Mouse (Mus musculus): ENCODE data around the gene Ptprr. TPM values are rescaled to one million over a fixed set of nuclear protein-coding genes. Genes with fewer than 3 reads are reported as not detected.

The Ptprr gene
- polyA plus RNA-seq, 1 experiment: not detected

DNA sequence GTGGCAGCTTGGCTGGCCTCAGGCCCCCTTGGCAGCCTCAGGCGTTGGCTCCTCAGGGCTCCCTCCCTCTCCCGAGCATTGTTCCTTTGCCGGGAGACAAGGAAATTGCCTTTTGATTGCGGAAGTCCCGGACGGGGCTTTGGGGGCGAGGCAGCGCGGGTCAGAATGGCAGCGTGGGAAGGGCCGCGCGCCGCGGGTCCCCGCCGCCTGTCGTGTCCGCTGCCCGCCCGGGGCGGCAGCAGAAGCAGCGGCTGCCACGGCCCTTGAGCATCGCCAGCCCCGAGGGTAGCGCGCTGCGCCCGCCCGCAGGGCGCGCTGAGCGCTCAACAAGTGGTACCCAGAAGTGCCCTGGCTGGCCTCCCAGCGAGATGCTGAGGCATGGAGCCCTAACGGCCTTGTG lies 283.2 kb downstream of the Ptprr start:
- Histone ChIP-seq H3K4me3 (ENCODE audit: insufficient read depth, low read depth, low read length) (peak overlapping the region; percentile 47), H3K27ac (ENCODE audit: insufficient read depth, low read depth, low read length) (no peak overlapping the region), H3K4me1 (ENCODE audit: control insufficient read depth, insufficient read depth, low read length) (peaks cover 5% of the 10 kb centered on the region)
- WGBS: under 1% methylated on average over 36 of the region's 36 CpGs
- TF ChIP-seq POLR2A (IDR thresholded peaks at IDR 0.05; ENCODE audit: insufficient read depth, low read depth, low read length) (no peak), CTCF (IDR thresholded peaks at IDR 0.05; ENCODE audit: insufficient read depth, low read depth, low read length) (no peak)

- TF ChIP-seq POLR2A (IDR thresholded peaks at IDR 0.05; ENCODE audit: insufficient read depth, low read depth, low read length): no peak
- no peak for TF ChIP-seq CTCF (IDR thresholded peaks at IDR 0.05; ENCODE audit: insufficient read depth, low read depth, low read length)
- Histone ChIP-seq H3K4me1 (ENCODE audit: control insufficient read depth, insufficient read depth, low read length) (peaks cover 5% of the 10 kb centered on the region), H3K27ac (ENCODE audit: insufficient read depth, low read depth, low read length) (no peak overlapping the region), H3K4me3 (ENCODE audit: insufficient read depth, low read depth, low read length) (no peak overlapping the region)
- 92% methylated on average over 4 of the region's 4 CpGs for WGBS
Observed at GRCm38 (mm10) chr10:116304355-116304754, 286.3 kb downstream of the Ptprr start.

DNA sequence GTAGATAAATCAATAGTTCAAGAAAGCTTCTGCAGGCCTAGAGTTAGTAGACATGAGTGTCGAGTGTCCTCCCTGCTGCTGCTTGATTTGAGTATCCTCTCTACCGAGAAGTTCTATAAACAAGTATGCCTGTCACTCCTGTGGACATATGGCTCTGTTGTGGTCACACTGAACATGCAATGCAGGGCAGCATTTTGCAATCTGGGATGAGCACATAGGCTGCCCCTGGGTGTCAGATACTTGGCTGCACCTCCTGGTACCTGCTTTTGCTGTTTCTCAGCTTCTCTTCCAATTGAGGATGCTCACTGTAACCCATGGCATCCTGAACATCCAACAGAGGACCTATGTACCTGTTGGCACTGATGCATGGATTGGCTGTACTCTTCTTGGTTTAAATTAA lies 291.4 kb downstream of the Ptprr start:
- 88% methylated on average over 2 of the region's 2 CpGs for WGBS
- H3K4me3 ChIP-seq (ENCODE audit: insufficient read depth, low read depth, low read length): no peak overlapping the region
- H3K4me1 ChIP-seq (ENCODE audit: control insufficient read depth, insufficient read depth, low read length): no peaks in the 10 kb centered on the region
- no peak overlapping the region for H3K27ac ChIP-seq (ENCODE audit: insufficient read depth, low read depth, low read length)
- TF ChIP-seq CTCF (IDR thresholded peaks at IDR 0.05; ENCODE audit: insufficient read depth, low read depth, low read length): no peak

GRCm38 (mm10) chr10:116310516-116311210 lies 292.6 kb downstream of the Ptprr start:
- Histone ChIP-seq H3K27ac (ENCODE audit: insufficient read depth, low read depth, low read length) (no peak overlapping the region), H3K4me1 (ENCODE audit: control insufficient read depth, insufficient read depth, low read length) (no peaks in the 10 kb centered on the region), H3K4me3 (ENCODE audit: insufficient read depth, low read depth, low read length) (no peak overlapping the region)
- WGBS: 69% methylated on average over 11 of the region's 11 CpGs
- no peak for TF ChIP-seq CTCF (IDR thresholded peaks at IDR 0.05; ENCODE audit: insufficient read depth, low read depth, low read length)
- TF ChIP-seq POLR2A (IDR thresholded peaks at IDR 0.05; ENCODE audit: insufficient read depth, low read depth, low read length): no peak

GRCm38 (mm10) chr10:116319246-116319645 lies 301.2 kb downstream of the Ptprr start:
- no peaks in the 10 kb centered on the region for H3K4me1 ChIP-seq (ENCODE audit: control insufficient read depth, insufficient read depth, low read length)
- TF ChIP-seq CTCF (IDR thresholded peaks at IDR 0.05; ENCODE audit: insufficient read depth, low read depth, low read length): no peak
- TF ChIP-seq POLR2A (IDR thresholded peaks at IDR 0.05; ENCODE audit: insufficient read depth, low read depth, low read length): no peak
- no peak overlapping the region for H3K4me3 ChIP-seq (ENCODE audit: insufficient read depth, low read depth, low read length)
- no peak overlapping the region for H3K27ac ChIP-seq (ENCODE audit: insufficient read depth, low read depth, low read length)
- 15% methylated on average over 12 of the region's 12 CpGs for WGBS

Other genes starting within 250 kb of the Ptprr start
- not detected in 2 replicates for gene Tspan8, start 201.4 kb upstream of the Ptprr start, polyA plus RNA-seq (2012; ENCODE audit: insufficient read depth, insufficient read length, low replicate concordance, missing spikeins)
- gene 4933416C03Rik, start 95.7 kb downstream of the Ptprr start, polyA plus RNA-seq (2012; ENCODE audit: insufficient read depth, insufficient read length, low replicate concordance, missing spikeins): not detected in 2 replicates